Mouse (Mus musculus) inflammation-experienced regulatory T-cells, adult 6 months (primary cell): Measurements from ENCODE around the gene Olfr222. TPM values are rescaled to one million over a fixed set of nuclear protein-coding genes. Genes with fewer than 3 reads are reported as not detected.
A peak's percentile ranks its signal among the peaks of the same experiment; 100 is the strongest.
"Not testable (repeated sequence)": the region's sequence is repeated elsewhere in the genome, so short reads cannot be mapped to it uniquely, and the experiment has no call there.

Source experiments
- ATAC-seq: one replicate; pipeline ENCODE4 v1.8.0; 2017
- polyA plus RNA-seq, 3 experiments: library from polyadenylated mRNA; unstranded; fragments of 100-300 nt; shearing (Covaris generic); gene quantifications; one replicate each; pipeline ENCODE4 v1.2.1; 2017

Gene Olfr222
- not detected for polyA plus RNA-seq

DNA sequence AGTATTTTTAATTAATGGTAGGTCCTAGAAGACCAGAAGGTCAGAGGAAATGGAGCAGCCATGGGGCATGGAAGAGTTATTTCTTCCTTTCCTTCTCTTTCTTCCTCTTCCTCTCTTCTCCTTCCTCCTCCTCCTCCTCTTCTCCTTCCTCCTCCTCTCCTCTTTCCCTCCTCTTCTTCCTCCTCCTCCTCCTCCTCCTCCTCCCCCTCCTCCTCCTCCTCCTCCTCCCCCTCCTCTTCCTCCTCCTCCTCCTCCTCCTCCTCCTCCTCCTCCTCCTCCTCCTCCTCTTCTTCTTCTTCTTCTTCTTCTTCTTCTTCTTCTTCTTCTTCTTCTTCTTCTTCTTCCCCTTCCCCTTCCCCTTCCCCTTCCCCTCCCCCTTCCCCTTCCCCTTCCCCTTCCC is at the start of gene Olfr222:
TSS of gene Olfr222 (minus strand) at position 101 of the 400 bp plus-strand sequence.
- not testable (repeated sequence) for ATAC-seq

GRCm38 (mm10) chr11:59624017-59624630 is 48.1 kb upstream of the Olfr222 start:
- ATAC-seq = peak; percentile 64

DNA sequence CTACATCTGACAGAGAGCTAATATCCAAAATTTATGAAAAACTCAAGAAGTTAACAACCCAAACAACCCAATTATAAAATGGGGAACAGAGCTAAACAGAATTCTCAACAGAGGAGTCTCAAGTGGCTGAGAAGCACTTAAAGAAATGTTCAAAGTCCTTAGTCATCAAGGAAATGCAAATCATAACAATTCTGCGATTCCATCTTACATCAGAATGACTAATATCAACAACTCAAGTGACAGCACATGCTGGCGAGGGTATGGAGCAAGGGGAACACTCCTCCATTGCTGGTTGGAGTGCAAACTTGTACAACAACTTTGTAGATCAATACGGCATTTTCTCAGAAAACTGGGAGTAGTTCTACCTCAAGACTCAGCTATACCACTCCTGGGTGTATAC is 46.2 kb upstream of the Olfr222 start:
- no peak for ATAC-seq

DNA sequence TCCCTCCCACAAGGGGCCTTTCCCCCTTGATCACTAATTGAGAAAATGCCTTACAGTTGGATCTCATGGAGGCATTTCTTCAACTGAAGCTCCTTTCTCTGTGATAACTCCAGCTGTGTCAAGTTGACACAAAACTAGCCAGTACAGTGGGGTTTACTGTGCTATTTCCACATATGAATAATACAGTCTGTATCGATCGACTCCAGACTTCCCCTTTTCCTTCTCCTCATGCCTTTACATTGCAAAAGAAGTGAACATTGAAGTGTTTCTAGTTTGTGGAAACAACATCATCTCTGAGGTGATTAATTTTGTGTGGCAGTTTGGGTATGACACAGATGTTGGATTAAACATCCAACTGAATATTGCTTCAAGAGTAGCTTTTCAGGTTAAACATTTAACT is 41.0 kb upstream of the Olfr222 start:
- ATAC-seq = not testable (repeated sequence)

GRCm38 (mm10) chr11:59614120-59614519 is 38.1 kb upstream of the Olfr222 start:
- ATAC-seq = no peak

DNA sequence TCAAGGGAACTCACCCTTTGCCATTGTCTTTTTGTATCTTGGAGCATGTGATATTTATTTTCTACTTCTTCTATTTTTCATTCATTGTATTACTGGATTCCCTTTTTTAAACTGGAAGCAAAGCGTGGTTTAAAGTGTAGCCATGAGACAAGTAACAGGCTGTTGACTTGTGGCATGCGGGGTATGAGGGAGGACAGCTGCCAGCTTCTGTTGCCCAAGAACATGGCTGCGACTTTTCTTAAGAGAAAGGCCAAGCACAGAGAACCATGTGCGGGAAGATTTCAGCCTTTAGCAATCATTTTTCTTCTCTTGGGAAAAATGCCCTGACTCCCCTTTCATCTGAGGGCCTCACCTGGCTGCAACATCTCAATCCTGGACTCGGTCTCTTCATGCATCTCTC is 35.6 kb upstream of the Olfr222 start:
- ATAC-seq = no peak

- no peak for ATAC-seq
Observed at GRCm38 (mm10) chr11:59602287-59602686, 26.3 kb upstream of the Olfr222 start.

DNA sequence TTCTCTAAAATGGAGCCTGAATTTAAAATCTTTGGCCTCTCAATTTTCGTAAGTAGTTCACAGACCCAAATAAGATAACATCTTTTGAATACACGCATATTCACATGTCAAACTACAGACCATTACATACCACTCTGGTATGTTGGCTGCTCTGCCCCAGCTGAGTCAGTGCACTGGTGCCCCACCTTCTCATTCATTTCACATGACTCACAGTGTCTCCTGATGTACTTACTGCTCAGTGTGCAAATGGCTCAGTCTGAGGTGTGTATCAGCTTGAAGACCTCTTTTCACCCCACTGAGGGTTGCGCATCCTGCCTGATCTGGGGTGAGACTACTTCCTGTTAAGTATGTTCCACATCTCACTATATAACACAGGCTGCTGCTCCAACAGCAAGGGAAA is 24.8 kb upstream of the Olfr222 start:
- ATAC-seq = no peak

GRCm38 (mm10) chr11:59599211-59599610 is 23.2 kb upstream of the Olfr222 start:
- no peak for ATAC-seq

DNA sequence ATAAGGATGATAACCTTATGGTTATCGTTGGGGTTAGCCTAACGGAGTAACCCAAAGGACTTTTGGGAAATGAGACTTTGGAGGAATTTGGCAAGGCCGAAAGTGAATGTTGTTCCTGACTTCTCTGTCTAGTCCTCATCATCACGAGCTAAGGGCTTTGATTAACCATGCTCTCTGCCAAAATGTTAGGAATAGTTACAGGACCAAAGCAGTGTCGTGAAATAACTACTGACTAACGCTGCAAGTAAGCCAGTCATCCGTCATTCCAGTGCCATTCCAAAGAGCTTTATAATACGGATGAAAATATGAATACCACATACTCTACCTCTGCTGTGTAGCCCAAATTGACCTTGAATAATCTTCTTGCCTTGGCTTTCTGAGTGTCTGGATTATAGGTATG is 20.9 kb upstream of the Olfr222 start:
- ATAC-seq = no peak

DNA sequence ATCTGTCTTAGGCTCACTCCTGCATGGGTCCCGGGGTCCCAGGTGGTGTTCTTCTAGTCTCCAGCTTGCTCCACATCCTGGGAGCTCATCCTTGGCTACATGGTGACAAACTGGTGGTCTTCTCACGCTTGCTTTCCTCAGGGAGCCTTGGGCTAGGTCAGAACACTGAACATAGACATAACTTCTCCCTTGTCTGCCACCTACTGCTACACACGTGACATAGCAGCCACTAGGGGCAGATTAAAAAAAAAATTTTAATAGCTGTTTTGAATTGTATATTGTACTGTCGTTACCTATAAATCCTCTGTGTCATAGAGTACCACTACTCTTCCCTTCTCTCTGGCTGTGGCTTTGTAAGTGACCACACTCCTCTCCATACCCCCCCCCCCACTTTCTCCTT is 20.1 kb upstream of the Olfr222 start:
- ATAC-seq = no peak

GRCm38 (mm10) chr11:59593189-59593588 is 17.2 kb upstream of the Olfr222 start, which contains the start of gene Olfr223:
Gene Olfr223 (minus strand): TSS chr11:59593289.
- ATAC-seq = no peak

DNA sequence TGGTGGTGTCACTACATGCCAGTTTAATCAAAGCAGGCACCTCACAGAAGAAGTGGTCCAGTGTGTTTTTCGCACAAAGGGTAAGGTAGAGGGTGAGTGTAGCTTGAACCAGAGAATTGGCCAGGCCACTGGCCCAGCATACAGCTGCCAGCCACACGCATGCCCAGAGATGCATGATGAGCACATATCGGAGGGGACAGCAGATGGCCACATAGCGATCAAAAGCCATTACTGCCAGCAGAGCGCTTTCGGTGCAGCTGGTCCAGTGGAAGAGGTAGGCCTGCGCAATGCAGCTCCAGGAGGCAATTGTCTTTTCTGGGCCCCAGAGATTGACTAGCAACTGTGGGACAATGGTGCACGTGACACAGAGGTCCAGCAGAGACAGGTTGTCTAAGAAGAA is 13.5 kb upstream of the Olfr222 start:
- ATAC-seq = no peak

- no peak for ATAC-seq
Observed at GRCm38 (mm10) chr11:59584539-59584938, 8.5 kb upstream of the Olfr222 start.

GRCm38 (mm10) chr11:59575726-59576125 is 309 bp downstream of the Olfr222 start:
- no peak for ATAC-seq

DNA sequence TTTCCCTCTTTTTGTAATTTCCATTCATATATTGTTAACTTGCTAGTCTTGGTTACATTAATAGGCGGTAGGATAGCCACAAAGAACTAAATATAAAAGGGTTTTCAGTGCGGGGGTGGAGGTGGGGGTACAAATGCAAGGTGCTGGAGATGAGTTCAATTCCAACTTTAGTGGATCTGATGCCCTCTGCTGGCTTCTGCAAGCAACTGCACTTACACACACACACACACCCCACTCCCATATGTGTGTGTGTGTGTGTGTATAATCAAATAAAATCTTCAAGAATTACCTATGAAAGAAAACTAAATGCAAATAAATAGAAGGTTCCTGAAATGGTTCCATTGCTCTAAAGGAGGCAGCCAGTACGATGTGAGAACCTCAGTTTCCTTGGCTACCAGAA is 6.7 kb downstream of the Olfr222 start:
- ATAC-seq = no peak

DNA sequence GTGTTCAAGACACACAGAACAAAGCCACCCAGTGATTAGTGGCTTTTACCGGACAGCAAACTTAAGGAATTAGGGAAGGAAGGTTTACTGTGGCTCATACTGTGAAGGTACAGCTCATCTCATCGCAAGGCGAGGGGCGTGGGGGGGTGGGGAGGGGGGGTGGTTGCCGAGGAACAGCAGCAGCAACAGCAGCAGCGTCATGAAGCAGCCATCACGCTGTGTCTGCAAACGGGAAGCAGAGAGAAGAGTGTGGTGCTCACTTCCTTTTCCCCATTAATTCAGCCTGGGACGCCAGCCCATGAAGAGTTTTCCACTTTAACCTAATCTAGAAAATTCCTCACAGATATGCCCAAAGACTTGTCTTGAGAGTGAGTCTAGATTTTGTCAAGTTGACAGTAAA is 13.2 kb downstream of the Olfr222 start:
- ATAC-seq = no peak

GRCm38 (mm10) chr11:59562336-59562735 is 13.7 kb downstream of the Olfr222 start:
- no peak for ATAC-seq

GRCm38 (mm10) chr11:59560906-59561305 is 15.1 kb downstream of the Olfr222 start:
- no peak for ATAC-seq

- no peak for ATAC-seq
Observed at GRCm38 (mm10) chr11:59554535-59554934, 21.5 kb downstream of the Olfr222 start.

GRCm38 (mm10) chr11:59554127-59554526 is 21.9 kb downstream of the Olfr222 start:
- no peak for ATAC-seq

DNA sequence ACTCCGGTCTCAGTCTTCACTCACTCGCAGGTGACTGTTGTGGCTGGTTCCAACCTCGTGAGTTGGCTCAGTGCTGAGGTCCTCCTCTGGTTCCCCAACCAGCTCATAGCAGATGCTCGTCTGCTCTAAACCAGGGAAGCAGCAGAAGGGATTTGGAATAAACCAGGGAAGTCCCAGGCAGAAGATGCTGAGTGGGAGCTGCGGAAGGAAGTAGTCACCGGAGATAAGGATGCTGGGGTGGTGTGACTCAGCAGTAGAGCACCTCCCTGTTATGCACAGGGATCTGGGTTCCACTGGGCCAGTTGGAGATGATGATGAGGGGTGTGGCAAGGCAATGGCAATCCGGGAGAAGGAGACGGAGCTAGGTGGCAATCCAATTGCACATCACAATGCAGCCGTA is 32.0 kb downstream of the Olfr222 start:
- ATAC-seq = no peak

GRCm38 (mm10) chr11:59543376-59543775 is 32.7 kb downstream of the Olfr222 start:
- ATAC-seq = no peak

- no peak for ATAC-seq
Observed at GRCm38 (mm10) chr11:59542442-59542841, 33.6 kb downstream of the Olfr222 start.

DNA sequence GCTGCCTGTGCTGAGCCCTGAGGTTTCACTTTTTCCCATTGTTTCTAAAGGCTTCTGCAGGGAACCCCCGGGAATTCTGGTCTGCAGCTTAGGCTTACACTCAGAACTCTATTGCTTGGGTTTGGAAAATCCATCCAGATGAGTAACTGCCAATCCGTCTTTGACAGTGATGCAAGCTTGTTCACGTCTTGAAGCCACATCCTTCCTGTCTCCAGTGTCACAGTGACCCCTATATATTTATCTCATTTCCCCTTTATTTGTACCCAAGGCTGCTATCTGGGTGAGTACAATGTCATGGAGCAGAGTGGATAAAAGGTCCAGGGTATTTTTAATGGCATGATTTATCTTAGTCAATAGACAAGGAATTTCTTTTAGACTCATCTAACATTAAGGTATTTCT is 34.7 kb downstream of the Olfr222 start, which contains the start of gene Nlrp3:
TSS of gene Nlrp3 (plus strand) at position 245 of the 400 bp plus-strand sequence.
- no peak for ATAC-seq
